8 mouse cellular contexts compared by ENCODE assay signal in genomic region chr17:35236996-35237395, GRCm38 (mm10). TPM values are rescaled to one million over a fixed set of nuclear protein-coding genes. Genes with fewer than 3 reads are reported as not detected.
A peak's percentile ranks its signal among the peaks of the same experiment; 100 is the strongest.
DNase-seq lines count a peak whose midpoint lies in the region; ATAC-seq lines count a peak whose summit lies in the region.

No protein-coding gene starts in this region.

- H3K27me3 ChIP-seq in limb, embryonic 10.5 days (ENCODE audit: low read depth, poor library complexity, severe bottlenecking): no peaks in the 10 kb centered on the region

- WGBS in limb, embryonic 10.5 days: 70% methylated on average over 9 of the region's 9 CpGs

- peak; percentile 22; the same call in 1 of the 2 replicates for ATAC-seq in frontal cortex, adult (ENCODE audit: low TSS enrichment)
- ATAC-seq in CD4-positive, CD25-positive, alpha-beta regulatory T cell, adult 4 months: no peak

- peaks cover 39% of the 10 kb centered on the region for H3K4me1 ChIP-seq in limb, embryonic 10.5 days

- DNase-seq in frontal cortex, postnatal 14 days (ENCODE audit: low spot score in 2 of 2): no peak
- peak; percentile 24 for DNase-seq in thymus, postnatal 4 days
- DNase-seq in thymus, postnatal 10 days (ENCODE audit: low spot score in 2 of 2): no peak
- no peak for DNase-seq in limb, embryonic 10.5 days (ENCODE audit: low spot score)
- no peak for DNase-seq in lung, postnatal 25 days (ENCODE audit: low spot score)
- no peak for DNase-seq in thymus, adult 18-20 months

- no peak overlapping the region for H3K27ac ChIP-seq in limb, embryonic 10.5 days

- no peaks in the 10 kb centered on the region for H3K9me3 ChIP-seq in limb, embryonic 10.5 days (replicated peaks)

- peaks cover 21% of the 10 kb centered on the region for H3K36me3 ChIP-seq in limb, embryonic 10.5 days

- H3K4me3 ChIP-seq in limb, embryonic 10.5 days: peak overlapping the region; percentile 66; the same call in 1 of the 2 replicates

RNA-seq across cellular contexts. Expression of gene Nfkbil1, which starts 1.4 kb away (rescaled TPM):
- polyA plus RNA-seq in limb, embryonic 10.5 days (2016; fragmentation: Nextera tagmentation; extraction: Ambion mirVana): 10.7 and 12.1 TPM in 2 replicates
- 1 to 10 TPM; 2.0 to 2.2 TPM for polyA plus RNA-seq in CD4-positive, CD25-positive, alpha-beta regulatory T cell, adult 4 months (2017; shearing (Covaris generic))

RNA-seq across cellular contexts. Expression of gene Atp6v1g2, which starts 3.5 kb away (rescaled TPM):
- 4.5 and 5.2 TPM in 2 replicates for polyA plus RNA-seq in limb, embryonic 10.5 days (2016; fragmentation: Nextera tagmentation; extraction: Ambion mirVana)
- 1 to 10 TPM; 6.3 to 8.2 TPM for polyA plus RNA-seq in CD4-positive, CD25-positive, alpha-beta regulatory T cell, adult 4 months (2017; shearing (Covaris generic))

RNA-seq across cellular contexts. Expression of gene Ddx39b, which starts 4.5 kb away (rescaled TPM):
- 749 and 792 TPM in 2 replicates for polyA plus RNA-seq in limb, embryonic 10.5 days (2016; fragmentation: Nextera tagmentation; extraction: Ambion mirVana)
- polyA plus RNA-seq in CD4-positive, CD25-positive, alpha-beta regulatory T cell, adult 4 months (2017; shearing (Covaris generic)): 100 to 1,000 TPM; 255 to 357 TPM

RNA-seq across cellular contexts. Expression of gene Gm16181, which starts 16.4 kb away (rescaled TPM):
- polyA plus RNA-seq in limb, embryonic 10.5 days (2016; fragmentation: Nextera tagmentation; extraction: Ambion mirVana): 0.30 and 0.33 TPM in 2 replicates
- polyA plus RNA-seq in CD4-positive, CD25-positive, alpha-beta regulatory T cell, adult 4 months (2017; shearing (Covaris generic)): 1 to 10 TPM in 1 of 2 experiments, under 1 TPM in 1; 0.79 to 1.4 TPM

RNA-seq across cellular contexts. Expression of gene H2-D1, which starts 25.5 kb away (rescaled TPM):
- polyA plus RNA-seq in limb, embryonic 10.5 days (2016; fragmentation: Nextera tagmentation; extraction: Ambion mirVana): 21.4 and 23.1 TPM in 2 replicates
- polyA plus RNA-seq in CD4-positive, CD25-positive, alpha-beta regulatory T cell, adult 4 months (2017; shearing (Covaris generic)): 1,000 to 10,000 TPM; 4,417 to 6,162 TPM
